Mouse (Mus musculus) hindbrain, postnatal 0 days (tissue): Measurements from ENCODE around the gene Galnt10. TPM values are rescaled to one million over a fixed set of nuclear protein-coding genes. Genes with fewer than 3 reads are reported as not detected.

Experiments
- ATAC-seq: fragments of 200-750 bp; cut with Nextera tagmentation; 2 replicates; pipeline ENCODE4 v1.8.0; 2017; ENCODE audit warnings: mild to moderate bottlenecking, moderate TSS enrichment, moderate library complexity
- DNase-seq: peaks from one replicate; pipeline ENCODE4 v3.0.0-alpha.2; 2015; ENCODE audit warnings: low spot score
- H3K27ac ChIP-seq: fragments of 300-500 bp; sonication (generic); 2 replicates; pipeline ENCODE4 v1.5.1; 2014; ENCODE audit warnings: mild to moderate bottlenecking
- H3K27me3 ChIP-seq: fragments of 300-500 bp; sonication (generic); 2 replicates; pipeline ENCODE4 v1.6.1; 2014; ENCODE audit warnings: low read length, mixed read lengths; ENCODE audit not compliant: insufficient read depth
- H3K36me3 ChIP-seq: fragments of 300-500 bp; sonication (generic); 2 replicates; pipeline ENCODE4 v1.6.1; 2014; ENCODE audit warnings: low read length, mixed read lengths; ENCODE audit not compliant: insufficient read depth
- H3K4me1 ChIP-seq: fragments of 300-500 bp; sonication (generic); 2 replicates; pipeline ENCODE4 v1.6.1; 2014; ENCODE audit warnings: antibody characterized with exemption, low read length, mixed read lengths; ENCODE audit not compliant: insufficient read depth
- H3K4me2 ChIP-seq: fragments of 300-500 bp; sonication (generic); 2 replicates; pipeline ENCODE4 v1.6.1; 2014; ENCODE audit warnings: low read depth, mild to moderate bottlenecking, low read length, moderate library complexity, mixed read lengths
- H3K4me3 ChIP-seq: fragments of 300-500 bp; sonication (generic); 2 replicates; pipeline ENCODE4 v1.5.1; 2014; ENCODE audit warnings: low read length
- H3K9ac ChIP-seq: fragments of 300-500 bp; sonication (generic); replicated peaks from 2 replicates; pipeline ENCODE4 v1.6.1; 2014; ENCODE audit warnings: mild to moderate bottlenecking, low read length, moderate library complexity, mixed read lengths
- H3K9me3 ChIP-seq: fragments of 300-500 bp; sonication (generic); 2 replicates; pipeline ENCODE4 v1.6.1; 2016; ENCODE audit warnings: low read length, mixed read lengths
- CTCF ChIP-seq: IDR thresholded peaks from 2 replicates; pipeline ENCODE4 v1.5.1; 2016; ENCODE audit warnings: antibody characterized with exemption, control low read depth, low read depth
- WGBS: fragments of 180-500 bp; shearing (Covaris S2); extraction: QIAGEN DNeasy Blood & Tissue Kit; methylation state at CpG from one replicate; pipeline ENCODE4 v1.1.7; 2014; 5-methylcytosine and 5-hydroxymethylcytosine counted together
- polyA plus RNA-seq: library from polyadenylated mRNA; unstranded; fragments of >200 nt; fragmentation: Nextera tagmentation; extraction: Ambion mirVana; gene quantifications from 2 replicates; pipeline ENCODE4 v1.2.1, GENCODE M21; 2015
- total RNA-seq: library from RNA; depleted of rRNA; stranded (reverse); fragments of >200 nt; gene quantifications from 2 replicates; pipeline ENCODE4 v1.2.3, GENCODE M21; 2014

The Galnt10 gene
- total and polyA plus RNA-seq, 2 experiments from 2014 or later = 10.9 to 20.3 TPM

DNA sequence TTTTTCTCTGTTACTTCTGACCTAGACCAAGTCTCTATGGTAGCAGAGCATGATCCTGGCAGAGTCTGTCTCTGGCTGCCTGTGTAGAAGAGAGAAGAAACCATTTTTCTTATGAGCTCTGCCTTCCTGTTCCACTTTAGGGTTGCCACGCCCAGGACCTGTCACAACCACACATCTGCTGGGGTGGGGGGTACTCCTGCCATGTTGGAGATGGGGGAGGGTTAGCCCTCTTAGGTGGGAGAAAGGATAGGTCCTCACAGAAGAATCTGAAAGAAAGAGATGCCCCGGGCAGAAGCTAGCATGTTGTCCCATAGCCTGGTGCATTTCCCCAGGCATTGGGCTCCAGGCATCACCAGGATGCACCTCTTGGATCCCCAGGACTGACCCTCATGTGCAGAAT, 5.6 kb downstream of the Galnt10 start:
- Histone ChIP-seq H3K4me1 (0 out of 2 replicates have a peak, but pooled peaks cover 12% of the 10 kb centered on the region), H3K27ac (no peak overlapping the region), H3K36me3 (no peaks in the 10 kb centered on the region), H3K4me3 (no peak overlapping the region), H3K4me2 (peak overlapping the region; percentile 27; the same call in 1 of the 2 replicates), H3K9me3 (no peaks in the 10 kb centered on the region), H3K27me3 (no peaks in the 10 kb centered on the region), H3K9ac (no peak overlapping the region)
- WGBS = 76% methylated on average over 2 of the region's 2 CpGs
- DNase-seq (no peak), ATAC-seq (no peak)
- no peak for TF ChIP-seq CTCF

DNA sequence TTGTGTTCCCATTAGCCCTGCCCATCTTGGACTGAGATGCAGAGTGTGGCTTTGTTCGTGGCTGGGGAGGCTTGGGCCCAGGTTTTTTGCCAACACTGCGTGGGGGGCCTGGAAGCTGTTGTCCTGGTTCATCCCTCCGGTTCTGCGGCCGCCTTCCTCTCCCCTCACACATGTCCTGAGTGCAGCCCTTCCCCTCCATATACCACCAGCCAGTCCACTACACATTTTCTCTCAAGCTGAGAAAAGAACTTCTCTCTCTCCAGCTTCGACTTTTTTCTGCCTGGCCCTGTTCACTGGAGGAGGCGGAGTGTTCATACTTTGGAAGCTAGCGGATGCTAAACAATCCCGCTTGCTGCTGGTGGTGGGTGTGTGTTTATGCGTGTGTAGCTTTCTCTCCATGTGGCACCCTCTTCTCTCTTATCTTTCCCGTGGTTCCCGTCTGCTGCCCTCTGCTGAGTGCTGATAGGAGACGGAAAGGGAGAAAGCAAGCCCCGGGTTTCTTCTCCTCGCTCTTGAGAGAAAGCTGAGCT, 6.1 kb downstream of the Galnt10 start:
- H3K4me3 ChIP-seq = no peak overlapping the region
- WGBS = 20% methylated on average over 15 of the region's 15 CpGs
- H3K27ac ChIP-seq = no peak overlapping the region
- TF ChIP-seq CTCF = peak; percentile 45; the same call in 1 of the 2 replicates
- H3K4me1 ChIP-seq = 0 out of 2 replicates have a peak, but pooled peaks cover 12% of the 10 kb centered on the region
- peak; percentile 63 for DNase-seq
- peak overlapping the region; percentile 27; the same call in 1 of the 2 replicates for H3K4me2 ChIP-seq
- H3K27me3 ChIP-seq = no peaks in the 10 kb centered on the region
- no peak overlapping the region for H3K9ac ChIP-seq
- ATAC-seq = peak; percentile 42; the same call in 1 of the 2 replicates
- no peaks in the 10 kb centered on the region for H3K36me3 ChIP-seq
- no peaks in the 10 kb centered on the region for H3K9me3 ChIP-seq

DNA sequence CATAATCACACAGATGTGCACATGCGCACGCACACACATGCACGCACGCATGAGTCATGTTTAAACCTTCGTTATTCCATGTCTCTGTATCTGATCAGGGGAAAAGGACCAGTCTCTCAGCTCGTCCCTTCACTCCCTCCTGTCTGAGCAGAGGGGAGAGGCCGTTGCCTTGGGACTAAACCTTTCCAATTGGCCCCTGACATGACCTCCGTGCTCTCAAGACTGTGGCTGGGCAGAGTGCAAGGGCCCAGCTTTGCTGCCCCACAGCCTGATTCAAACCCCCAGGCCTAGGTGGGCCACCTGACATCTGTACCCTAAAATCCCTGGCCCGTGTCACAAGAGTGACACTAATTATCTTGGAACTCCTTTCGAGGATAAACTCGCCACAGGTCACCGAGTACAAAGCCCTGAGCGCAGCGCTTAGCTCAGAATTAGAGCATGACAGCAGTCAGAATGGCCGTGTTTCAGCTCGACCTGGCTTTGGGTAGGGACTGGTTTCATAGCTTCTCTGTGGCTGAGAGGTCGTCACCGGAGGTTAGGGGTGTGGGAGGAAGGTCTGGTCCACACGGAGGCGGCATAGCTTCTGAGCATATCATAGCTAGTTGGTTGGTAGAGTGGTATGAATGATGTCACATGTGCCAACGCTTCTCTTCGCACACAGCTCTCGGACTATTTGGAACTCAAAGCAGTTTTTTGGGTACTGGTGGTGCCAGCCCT, 7.1 kb downstream of the Galnt10 start:
- Histone ChIP-seq H3K27me3 (no peaks in the 10 kb centered on the region), H3K9me3 (no peaks in the 10 kb centered on the region), H3K27ac (no peak overlapping the region), H3K9ac (no peak overlapping the region), H3K4me2 (no peak overlapping the region), H3K4me3 (no peak overlapping the region), H3K36me3 (no peaks in the 10 kb centered on the region), H3K4me1 (peaks cover 14% of the 10 kb centered on the region; the same call in 1 of the 2 replicates)
- WGBS = 72% methylated on average over 23 of the region's 23 CpGs
- DNase-seq (no peak), ATAC-seq (no peak)
- TF ChIP-seq CTCF = no peak

DNA sequence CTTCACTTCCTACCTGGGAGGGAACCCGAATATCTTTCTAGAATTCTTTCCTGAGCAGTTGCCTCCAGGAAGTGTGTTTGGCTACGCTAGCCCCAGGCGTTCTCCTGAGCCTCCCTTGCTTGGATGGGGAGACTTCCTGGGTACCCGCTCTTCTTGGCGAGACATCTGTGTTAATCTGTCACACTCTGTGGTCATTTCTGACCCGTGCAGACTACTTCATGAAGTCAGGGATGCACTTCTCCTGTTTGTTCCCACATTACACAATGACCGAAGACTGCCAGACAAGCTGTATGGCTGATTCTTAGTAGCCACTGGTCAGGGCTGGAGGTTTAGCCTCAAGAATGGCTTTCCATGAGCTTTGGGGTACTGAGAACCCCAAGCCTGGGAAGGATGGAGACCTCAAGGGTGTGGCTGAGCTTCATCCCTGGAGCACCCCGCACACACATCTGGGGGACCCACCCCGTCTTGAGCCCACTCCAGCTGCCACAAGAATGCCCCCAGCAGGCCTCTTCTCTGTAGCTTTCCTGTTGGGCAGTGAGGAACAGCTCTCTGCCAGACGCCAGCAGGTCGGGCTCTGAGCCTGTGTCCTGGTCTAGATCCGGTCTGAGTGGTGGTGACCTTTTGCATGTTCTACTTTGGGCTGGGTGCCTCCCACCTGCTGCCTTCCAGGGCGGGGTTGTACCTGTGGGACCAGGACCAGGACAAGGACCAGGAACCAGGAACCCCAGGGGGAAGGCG, 7.8 kb downstream of the Galnt10 start:
- Histone ChIP-seq H3K4me2 (no peak overlapping the region), H3K27ac (no peak overlapping the region), H3K4me3 (no peak overlapping the region), H3K36me3 (no peaks in the 10 kb centered on the region), H3K4me1 (peaks cover 14% of the 10 kb centered on the region; the same call in 1 of the 2 replicates), H3K9ac (no peak overlapping the region), H3K9me3 (no peaks in the 10 kb centered on the region), H3K27me3 (no peaks in the 10 kb centered on the region)
- 87% methylated on average over 14 of the region's 14 CpGs for WGBS
- no peak for DNase-seq
- TF ChIP-seq CTCF = no peak
- no peak for ATAC-seq

DNA sequence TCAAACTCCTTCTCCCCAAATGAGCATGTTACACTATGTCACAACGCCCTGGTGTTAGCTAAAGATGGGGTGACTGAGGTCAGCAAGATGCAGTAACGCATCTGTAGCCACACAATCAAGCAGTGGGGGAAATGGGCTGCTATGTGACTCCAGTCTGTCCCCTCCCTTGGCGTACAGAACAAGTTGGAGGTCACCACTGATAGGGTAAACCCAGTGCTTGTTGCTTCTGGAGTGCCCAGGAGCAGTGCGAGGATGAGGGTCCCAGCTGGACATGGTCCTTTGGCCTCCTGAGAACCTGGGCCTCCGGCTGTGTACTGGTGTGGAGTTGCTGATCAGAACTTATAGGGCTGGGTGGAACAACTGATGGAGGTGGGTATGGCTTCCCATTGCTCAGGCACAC, 8.6 kb downstream of the Galnt10 start:
- H3K27me3 ChIP-seq = no peaks in the 10 kb centered on the region
- H3K9ac ChIP-seq = no peak overlapping the region
- no peaks in the 10 kb centered on the region for H3K9me3 ChIP-seq
- no peak overlapping the region for H3K27ac ChIP-seq
- DNase-seq (no peak), ATAC-seq (no peak)
- no peaks in the 10 kb centered on the region for H3K36me3 ChIP-seq
- peaks cover 14% of the 10 kb centered on the region; the same call in 1 of the 2 replicates for H3K4me1 ChIP-seq
- no peak overlapping the region for H3K4me3 ChIP-seq
- no peak overlapping the region for H3K4me2 ChIP-seq
- TF ChIP-seq CTCF = no peak
- WGBS = 87% methylated on average over 5 of the region's 5 CpGs

DNA sequence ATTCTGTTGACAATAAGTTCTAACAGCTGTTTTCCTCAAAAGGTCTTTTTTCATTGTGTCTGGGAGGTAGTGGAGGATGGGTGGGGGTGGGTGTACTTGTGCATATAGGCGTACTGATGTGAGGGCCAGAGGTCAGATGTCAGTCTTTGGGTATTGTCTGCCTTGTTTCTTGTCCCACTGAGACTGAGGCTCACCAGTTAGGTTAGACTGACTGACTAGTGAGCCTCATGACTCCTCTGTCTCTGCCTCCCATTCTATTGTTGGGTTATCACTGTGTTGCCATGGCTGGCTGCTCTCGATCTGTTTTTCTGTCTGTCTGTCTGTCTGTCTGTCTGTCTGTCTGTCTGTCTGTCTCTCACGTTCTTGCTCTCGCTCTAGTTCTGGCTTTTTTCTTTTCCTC, 9.1 kb downstream of the Galnt10 start:
- no peak for TF ChIP-seq CTCF
- Histone ChIP-seq H3K27me3 (no peaks in the 10 kb centered on the region), H3K9me3 (no peaks in the 10 kb centered on the region), H3K4me2 (no peak overlapping the region), H3K4me3 (no peak overlapping the region), H3K27ac (no peak overlapping the region), H3K4me1 (peaks cover 14% of the 10 kb centered on the region; the same call in 1 of the 2 replicates), H3K9ac (no peak overlapping the region), H3K36me3 (no peaks in the 10 kb centered on the region)
- DNase-seq = no peak
- WGBS = 39% methylated on average over 4 of the region's 4 CpGs
- no peak for ATAC-seq
